Mouse (Mus musculus): ENCODE results near the gene Rsf1. TPM values are rescaled to one million over a fixed set of nuclear protein-coding genes. Genes with fewer than 3 reads are reported as not detected.

Rsf1 gene
- 24.3 and 25.2 TPM in 2 replicates for polyA plus RNA-seq (2015; fragmentation: Nextera tagmentation; extraction: Ambion mirVana)

DNA sequence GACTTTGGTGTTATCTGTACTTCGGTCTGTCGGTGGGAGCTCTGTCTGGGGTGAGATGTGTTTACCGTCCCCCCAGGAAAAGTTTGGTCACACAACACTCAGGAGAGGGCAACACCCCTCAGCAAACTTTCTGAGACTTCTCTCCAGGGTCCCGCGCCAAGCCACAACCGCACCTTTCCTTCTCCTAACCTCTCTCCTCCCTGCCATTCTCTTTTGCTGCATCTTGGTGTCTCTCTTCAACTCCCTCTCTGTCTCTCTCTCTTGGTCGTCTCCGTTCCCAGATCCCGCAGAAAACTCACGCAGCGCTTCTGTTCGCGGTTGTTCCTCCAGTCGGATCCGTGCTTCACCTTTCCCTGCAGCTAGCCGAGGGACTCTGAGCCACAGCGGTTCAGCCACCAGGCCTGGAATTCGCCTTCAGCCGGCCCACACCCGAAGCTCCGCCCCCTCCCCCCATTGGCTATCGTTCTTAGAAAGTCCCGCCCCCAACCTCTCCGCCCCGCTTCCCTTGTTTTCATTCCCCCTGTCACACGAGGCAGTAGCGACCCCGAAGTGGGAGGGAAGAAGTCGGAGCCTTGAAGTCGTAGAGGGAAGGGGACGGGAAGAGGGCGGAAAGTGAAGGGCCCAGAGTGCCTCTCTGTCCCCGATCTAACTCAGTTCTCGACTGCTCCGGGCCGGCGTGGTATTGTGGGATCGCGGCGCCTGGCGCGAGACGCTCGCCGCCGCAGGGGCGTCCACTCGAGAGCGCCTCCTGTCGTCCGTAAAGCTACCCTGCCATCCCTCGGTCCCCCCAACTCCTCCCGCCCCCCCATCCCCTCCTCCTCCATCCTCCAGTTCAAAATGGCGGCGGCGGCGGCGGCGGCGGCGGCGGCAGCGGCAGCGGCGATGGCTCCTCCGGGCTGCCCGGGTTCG is at the start of gene Rsf1, which contains the start of gene Aamdc:
Rsf1 (plus strand) TSS at position 823 of the 909 bp plus-strand sequence.
Aamdc (minus strand) TSS at position 431 of the 909 bp plus-strand sequence.
- Histone ChIP-seq H3K36me3 (peaks cover 5% of the 10 kb centered on the region; the same call in 1 of the 2 replicates), H3K27me3 (replicated peaks) (no peaks in the 10 kb centered on the region), H3K9me3 (replicated peaks) (no peaks in the 10 kb centered on the region), H3K4me3 (replicated peaks) (peak within 1 kb of the TSS; percentile 100), H3K9ac (replicated peaks) (peak within 1 kb of the TSS; percentile 100), H3K27ac (replicated peaks) (peak within 1 kb of the TSS; percentile 99), H3K4me2 (peak within 1 kb of the TSS; percentile 64), H3K4me1 (peaks cover 19% of the 10 kb centered on the region)
- WGBS, result under 1% methylated on average over 60 of the region's 68 CpGs
- peak; percentile 96 for ATAC-seq (ENCODE audit: low FRiP score)

DNA sequence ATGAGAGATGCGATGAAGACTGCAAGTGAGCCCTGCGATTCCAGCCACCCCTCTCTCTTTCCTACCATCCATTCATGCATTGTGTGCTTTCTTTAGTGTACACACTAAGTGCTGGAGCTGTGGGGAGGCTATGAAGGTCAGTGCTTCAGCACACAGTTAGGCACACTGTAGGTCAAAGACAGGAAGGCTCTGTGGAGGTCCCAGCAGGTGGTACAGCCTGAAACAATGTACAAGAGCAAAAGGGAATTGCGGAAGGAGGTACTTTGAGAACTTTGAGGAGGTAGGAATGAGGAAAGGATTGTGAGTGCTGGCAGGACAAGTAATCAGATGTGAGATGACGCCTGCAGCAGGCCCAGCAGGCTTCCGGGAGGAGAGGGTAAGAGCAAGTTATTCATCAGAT is 44.2 kb upstream of the Rsf1 start:
- peaks cover 82% of the 10 kb centered on the region for H3K36me3 ChIP-seq
- no peak overlapping the region for H3K9ac ChIP-seq (replicated peaks)
- no peak overlapping the region for H3K4me2 ChIP-seq
- H3K9me3 ChIP-seq (replicated peaks), result no peaks in the 10 kb centered on the region
- no peak for ATAC-seq (ENCODE audit: low FRiP score)
- no peak overlapping the region for H3K27ac ChIP-seq (replicated peaks)
- H3K4me1 ChIP-seq, result no peaks in the 10 kb centered on the region
- H3K4me3 ChIP-seq (replicated peaks), result no peak overlapping the region
- 81% methylated on average over 5 of the region's 5 CpGs for WGBS
- H3K27me3 ChIP-seq (replicated peaks), result no peaks in the 10 kb centered on the region

DNA sequence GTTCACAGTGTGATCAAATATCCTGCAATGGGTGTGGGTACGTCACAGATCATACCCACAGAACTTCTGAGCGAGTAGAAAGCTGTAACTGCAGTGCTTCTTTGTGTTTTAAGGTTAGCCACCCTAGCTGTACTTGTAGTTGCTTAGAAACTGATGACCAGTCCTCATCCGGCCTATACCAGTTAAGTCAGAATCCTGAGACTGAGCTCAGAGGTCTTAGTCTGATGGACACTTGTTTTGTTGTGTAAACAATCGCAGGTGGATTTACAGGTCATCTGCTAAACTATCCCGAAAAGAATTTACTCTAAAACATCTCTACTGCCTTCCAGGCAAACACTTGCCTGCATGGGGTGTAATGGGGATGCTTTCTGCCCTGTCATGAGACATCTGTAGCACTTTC is 43.1 kb upstream of the Rsf1 start:
- WGBS, result 93% methylated on average over 5 of the region's 5 CpGs
- no peaks in the 10 kb centered on the region for H3K4me1 ChIP-seq
- H3K27ac ChIP-seq (replicated peaks), result no peak overlapping the region
- H3K36me3 ChIP-seq, result peaks cover 85% of the 10 kb centered on the region
- H3K27me3 ChIP-seq (replicated peaks), result no peaks in the 10 kb centered on the region
- H3K4me2 ChIP-seq, result no peak overlapping the region
- H3K9me3 ChIP-seq (replicated peaks), result no peaks in the 10 kb centered on the region
- ATAC-seq (ENCODE audit: low FRiP score), result no peak
- H3K4me3 ChIP-seq (replicated peaks), result no peak overlapping the region
- no peak overlapping the region for H3K9ac ChIP-seq (replicated peaks)

DNA sequence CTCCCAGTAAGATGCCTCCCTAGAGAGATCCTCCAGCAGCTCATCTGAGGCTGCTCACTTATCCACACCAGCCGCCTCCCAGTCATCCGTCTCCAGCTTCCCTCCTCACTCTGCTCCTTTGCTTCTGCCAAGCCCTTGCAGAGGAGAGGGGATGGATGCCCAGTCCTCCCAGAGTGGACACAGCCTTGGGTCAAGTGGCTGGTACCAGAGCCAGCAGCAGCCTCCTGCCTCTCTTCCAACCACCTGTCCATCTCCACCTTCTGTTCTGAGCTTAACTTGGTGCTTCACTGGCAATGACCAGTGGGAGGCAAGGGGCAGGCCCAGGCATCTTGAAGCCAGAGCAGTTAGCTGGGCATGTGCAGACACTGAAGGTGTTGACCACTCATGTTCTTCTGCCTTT is 33.2 kb upstream of the Rsf1 start:
- H3K4me2 ChIP-seq, result no peak overlapping the region
- peaks cover 19% of the 10 kb centered on the region for H3K36me3 ChIP-seq
- no peak overlapping the region for H3K9ac ChIP-seq (replicated peaks)
- no peak for ATAC-seq (ENCODE audit: low FRiP score)
- WGBS, result 82% methylated on average over 2 of the region's 2 CpGs
- no peak overlapping the region for H3K27ac ChIP-seq (replicated peaks)
- no peaks in the 10 kb centered on the region for H3K9me3 ChIP-seq (replicated peaks)
- H3K4me3 ChIP-seq (replicated peaks), result no peak overlapping the region
- H3K27me3 ChIP-seq (replicated peaks), result no peaks in the 10 kb centered on the region
- H3K4me1 ChIP-seq, result 0 out of 2 replicates have a peak, but pooled peaks cover 4% of the 10 kb centered on the region

DNA sequence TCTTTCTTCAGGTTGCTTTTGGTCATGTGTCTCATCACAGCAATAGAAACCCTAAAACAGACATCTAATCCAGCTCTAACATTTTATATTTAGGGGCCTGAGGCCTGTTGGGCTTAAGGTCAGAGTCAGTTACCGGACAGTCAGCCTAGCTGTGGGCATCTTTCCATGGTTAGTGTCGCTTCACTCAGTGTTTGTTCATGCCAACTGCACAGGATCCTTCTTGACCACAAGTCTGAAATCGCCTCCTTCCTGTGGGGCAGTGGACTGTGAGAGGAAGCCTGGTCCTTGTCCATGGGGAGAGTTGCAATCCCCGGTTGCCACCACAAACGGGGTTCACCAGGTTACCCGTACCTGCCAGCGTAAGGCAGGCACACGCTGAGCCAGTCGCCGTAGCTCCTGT is 30.4 kb upstream of the Rsf1 start:
- Histone ChIP-seq H3K4me1 (0 out of 2 replicates have a peak, but pooled peaks cover 4% of the 10 kb centered on the region), H3K9me3 (replicated peaks) (no peaks in the 10 kb centered on the region), H3K9ac (replicated peaks) (no peak overlapping the region), H3K4me3 (replicated peaks) (no peak overlapping the region), H3K36me3 (no peaks in the 10 kb centered on the region), H3K27ac (replicated peaks) (no peak overlapping the region), H3K4me2 (no peak overlapping the region), H3K27me3 (replicated peaks) (no peaks in the 10 kb centered on the region)
- 97% methylated on average over 10 of the region's 10 CpGs for WGBS
- no peak for ATAC-seq (ENCODE audit: low FRiP score)

DNA sequence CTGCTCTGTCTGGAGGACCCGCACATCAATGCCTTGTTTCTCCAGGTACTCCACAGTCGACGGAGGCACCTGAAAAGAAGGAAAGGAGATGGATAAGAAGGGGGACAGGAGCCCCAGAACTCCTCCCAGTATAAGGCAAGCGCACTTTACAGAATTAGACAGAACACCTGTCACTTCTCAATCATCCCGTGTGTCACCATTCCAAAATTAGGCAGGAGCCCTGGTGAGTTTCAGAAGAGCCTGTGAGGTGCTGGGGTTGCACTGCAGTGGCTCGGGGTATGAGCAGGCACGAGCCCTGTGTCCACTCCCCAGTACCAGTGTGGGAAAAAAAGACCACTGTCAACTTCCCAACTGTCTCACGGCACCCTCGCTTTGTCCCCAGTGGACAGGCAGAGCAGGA is 29.0 kb upstream of the Rsf1 start:
- ATAC-seq (ENCODE audit: low FRiP score), result no peak
- Histone ChIP-seq H3K4me1 (0 out of 2 replicates have a peak, but pooled peaks cover 4% of the 10 kb centered on the region), H3K9me3 (replicated peaks) (no peaks in the 10 kb centered on the region), H3K27me3 (replicated peaks) (no peaks in the 10 kb centered on the region), H3K9ac (replicated peaks) (no peak overlapping the region), H3K4me3 (replicated peaks) (no peak overlapping the region), H3K4me2 (no peak overlapping the region), H3K36me3 (no peaks in the 10 kb centered on the region; the same call in 1 of the 2 replicates), H3K27ac (replicated peaks) (no peak overlapping the region)
- 90% methylated on average over 9 of the region's 9 CpGs for WGBS

DNA sequence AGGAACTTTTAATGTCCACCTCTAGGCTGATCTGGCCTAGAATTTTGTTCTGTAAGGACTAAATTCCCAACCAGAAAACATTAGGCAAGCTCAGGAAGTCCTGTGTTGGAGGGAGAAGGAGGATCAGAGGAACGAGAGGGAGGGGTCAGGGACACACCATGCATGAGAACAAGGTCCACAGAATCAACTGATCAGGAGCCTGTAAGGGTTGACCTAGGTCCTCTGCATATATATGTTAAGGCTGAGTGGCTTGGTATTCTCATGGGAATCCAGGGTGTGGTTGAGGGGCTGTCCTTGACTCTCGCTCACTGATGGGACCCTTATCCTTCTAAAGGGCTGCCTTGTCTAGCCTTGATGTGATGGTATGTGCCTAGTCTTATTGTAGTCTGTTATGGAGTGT is 16.1 kb upstream of the Rsf1 start:
- peaks cover 7% of the 10 kb centered on the region for H3K4me1 ChIP-seq
- H3K4me2 ChIP-seq, result no peak overlapping the region
- no peaks in the 10 kb centered on the region for H3K36me3 ChIP-seq
- H3K9me3 ChIP-seq (replicated peaks), result no peaks in the 10 kb centered on the region
- H3K27me3 ChIP-seq (replicated peaks), result no peaks in the 10 kb centered on the region
- ATAC-seq (ENCODE audit: low FRiP score), result no peak
- H3K9ac ChIP-seq (replicated peaks), result no peak overlapping the region
- no peak overlapping the region for H3K27ac ChIP-seq (replicated peaks)
- WGBS, result 91% methylated on average over 2 of the region's 2 CpGs
- no peak overlapping the region for H3K4me3 ChIP-seq (replicated peaks)

DNA sequence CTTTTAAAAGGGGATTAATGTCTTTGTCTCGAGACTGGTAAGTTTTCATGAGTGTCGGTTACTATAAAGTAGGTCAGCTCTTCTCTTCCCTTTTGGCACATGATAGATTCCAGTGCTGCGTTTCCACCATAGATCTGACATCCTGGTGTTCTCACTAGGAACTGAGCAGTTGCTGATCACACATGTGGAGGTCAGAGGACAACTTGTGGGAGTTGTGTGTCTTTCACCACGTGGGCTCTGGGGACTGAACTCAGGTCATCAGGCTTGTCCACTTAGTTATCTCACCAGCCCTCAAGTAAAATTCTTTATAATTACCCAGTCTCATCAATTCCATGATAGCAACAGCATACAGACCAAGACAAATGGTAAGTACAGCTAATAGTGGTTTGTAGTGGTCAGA is 10.3 kb upstream of the Rsf1 start:
- H3K27ac ChIP-seq (replicated peaks), result no peak overlapping the region
- H3K4me3 ChIP-seq (replicated peaks), result no peak overlapping the region
- 89% methylated on average over 4 of the region's 4 CpGs for WGBS
- H3K36me3 ChIP-seq, result peaks cover 8% of the 10 kb centered on the region; the same call in 1 of the 2 replicates
- no peaks in the 10 kb centered on the region for H3K9me3 ChIP-seq (replicated peaks)
- H3K4me1 ChIP-seq, result no peaks in the 10 kb centered on the region
- no peaks in the 10 kb centered on the region for H3K27me3 ChIP-seq (replicated peaks)
- H3K4me2 ChIP-seq, result no peak overlapping the region
- ATAC-seq (ENCODE audit: low FRiP score), result no peak
- no peak overlapping the region for H3K9ac ChIP-seq (replicated peaks)

DNA sequence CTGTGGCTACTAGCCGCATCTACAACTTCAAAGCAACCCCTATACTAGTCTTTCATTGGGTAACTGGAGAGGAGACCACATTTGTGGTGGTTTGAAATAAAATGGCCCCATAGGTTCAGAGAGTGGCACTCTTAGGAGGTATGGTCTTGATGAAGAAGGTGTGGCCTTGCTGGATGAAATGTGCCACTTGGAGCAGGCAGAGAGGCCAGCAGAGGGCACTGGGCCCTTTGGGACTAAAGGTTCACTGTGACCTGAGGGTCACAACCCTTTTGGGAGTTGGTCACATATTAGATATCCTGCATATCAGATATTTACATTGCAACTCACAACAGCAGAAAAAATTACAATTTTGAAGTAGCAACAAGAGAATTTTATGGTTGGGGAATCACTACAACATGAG is 9.3 kb upstream of the Rsf1 start:
- no peak overlapping the region for H3K4me3 ChIP-seq (replicated peaks)
- no peak overlapping the region for H3K4me2 ChIP-seq
- 87% methylated on average over 1 of the region's 1 CpGs for WGBS
- peaks cover 11% of the 10 kb centered on the region; the same call in 1 of the 2 replicates for H3K36me3 ChIP-seq
- no peaks in the 10 kb centered on the region for H3K27me3 ChIP-seq (replicated peaks)
- no peak overlapping the region for H3K9ac ChIP-seq (replicated peaks)
- no peak overlapping the region for H3K27ac ChIP-seq (replicated peaks)
- no peak for ATAC-seq (ENCODE audit: low FRiP score)
- H3K9me3 ChIP-seq (replicated peaks), result no peaks in the 10 kb centered on the region
- H3K4me1 ChIP-seq, result no peaks in the 10 kb centered on the region

DNA sequence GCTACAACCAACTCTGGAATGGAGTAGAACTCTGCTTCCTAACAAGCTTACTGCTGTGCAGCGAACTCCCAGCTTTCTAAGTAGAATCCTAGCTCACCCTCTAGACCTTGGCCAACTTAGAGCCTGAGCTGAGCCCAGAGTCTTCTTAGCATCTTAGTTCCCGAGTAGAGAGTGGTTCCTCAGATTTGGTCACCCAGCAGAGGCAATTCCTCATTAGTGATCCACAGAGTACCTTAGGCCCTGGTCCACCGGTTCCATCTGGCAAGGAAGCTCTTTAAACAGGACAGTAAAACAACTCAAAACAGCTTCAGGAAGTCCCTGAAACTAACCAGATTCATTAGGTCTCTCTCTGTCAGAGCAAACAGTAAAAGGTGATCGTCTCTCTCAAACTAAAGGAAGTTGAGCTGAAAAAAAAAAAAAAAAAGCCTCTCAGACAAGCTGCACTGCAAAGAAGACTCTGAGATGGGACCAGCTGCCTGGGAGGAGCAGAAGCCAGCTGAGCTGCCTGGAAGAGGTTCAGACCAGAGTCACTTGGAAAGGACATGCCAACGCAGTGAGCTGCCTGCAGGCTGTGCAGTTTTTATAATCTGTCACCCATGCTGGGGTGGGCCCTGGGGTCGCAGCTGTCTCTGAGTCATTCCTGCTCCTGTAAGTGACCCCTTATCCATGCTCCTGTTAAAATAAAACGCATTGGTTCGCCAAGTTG is 1.2 kb upstream of the Rsf1 start:
- H3K4me2 ChIP-seq, result peak overlapping the region; percentile 64
- H3K9me3 ChIP-seq (replicated peaks), result no peaks in the 10 kb centered on the region
- peaks cover 17% of the 10 kb centered on the region for H3K4me1 ChIP-seq
- H3K27me3 ChIP-seq (replicated peaks), result no peaks in the 10 kb centered on the region
- peak overlapping the region; percentile 100 for H3K4me3 ChIP-seq (replicated peaks)
- ATAC-seq (ENCODE audit: low FRiP score), result 0 out of 2 replicates have a peak, but pooled peaks have one; percentile 2
- H3K36me3 ChIP-seq, result peaks cover 10% of the 10 kb centered on the region; the same call in 1 of the 2 replicates
- H3K9ac ChIP-seq (replicated peaks), result peak overlapping the region; percentile 100
- peak overlapping the region; percentile 99 for H3K27ac ChIP-seq (replicated peaks)
- WGBS, result 34% methylated on average over 8 of the region's 8 CpGs

DNA sequence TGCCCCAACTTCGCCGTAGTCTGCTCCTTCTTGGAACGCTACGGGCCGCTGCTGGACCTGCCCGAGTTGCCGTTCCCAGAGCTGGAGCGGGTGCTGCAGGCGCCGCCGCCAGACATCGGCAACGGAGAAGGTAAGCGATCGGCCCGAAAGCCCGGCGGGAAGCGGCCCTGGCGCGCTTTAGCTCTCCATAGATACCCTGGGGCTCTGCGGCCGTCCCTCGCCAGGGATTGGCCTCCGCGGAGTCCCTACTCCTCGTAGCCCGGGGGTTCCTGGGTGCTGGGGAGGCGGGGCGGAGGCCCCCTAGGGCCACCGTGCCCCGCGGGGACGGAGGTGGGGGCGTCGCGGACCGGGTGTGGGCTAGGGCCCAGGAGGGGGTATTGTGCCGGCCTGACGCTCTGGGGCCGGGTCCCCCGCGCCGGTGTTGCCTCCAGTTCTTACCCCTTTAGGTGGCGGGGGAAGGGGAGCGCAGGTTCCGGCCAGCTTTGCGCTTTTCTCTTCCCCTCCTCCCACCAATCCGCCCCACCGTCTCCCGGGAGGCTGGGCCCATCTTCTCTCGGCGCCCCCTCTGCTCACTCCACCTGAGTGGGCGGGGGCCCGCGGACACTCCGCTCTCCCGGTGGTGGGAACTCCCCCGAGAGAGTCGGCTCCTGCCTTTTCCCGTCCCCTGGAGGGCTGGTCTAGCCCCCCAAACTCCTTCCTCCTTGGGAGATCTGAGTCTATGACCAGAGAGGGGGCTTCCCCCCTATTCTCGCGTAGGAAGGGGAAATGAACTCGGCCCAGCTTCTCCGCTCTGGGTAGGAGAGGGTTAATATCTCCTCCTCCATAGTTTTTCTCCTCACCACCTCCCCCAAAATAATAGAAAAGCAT is 520 bp downstream of the Rsf1 start:
- Histone ChIP-seq H3K4me2 (peak overlapping the region; percentile 64), H3K4me3 (replicated peaks) (peak overlapping the region; percentile 100), H3K27me3 (replicated peaks) (no peaks in the 10 kb centered on the region), H3K27ac (replicated peaks) (peak overlapping the region; percentile 99), H3K9me3 (replicated peaks) (no peaks in the 10 kb centered on the region), H3K9ac (replicated peaks) (peak overlapping the region; percentile 100), H3K4me1 (peaks cover 22% of the 10 kb centered on the region), H3K36me3 (0 out of 2 replicates have a peak, but pooled peaks cover 2% of the 10 kb centered on the region)
- peak; percentile 53 for ATAC-seq (ENCODE audit: low FRiP score)
- under 1% methylated on average over 61 of the region's 65 CpGs for WGBS
